Mouse (Mus musculus) heart, adult 2 months (tissue): ENCODE measurements at regions not wholly inside any gene's neighbourhood (a gene's known extent, or its start where the extent isn't known, plus 50 kb on each side); places are given as distances from the start of the nearest gene placed in this dataset.

Experiments used
- DNase-seq, 2 experiments: peaks; one replicate each; pipeline ENCODE4 v3.0.0; 2021
- H3K27ac ChIP-seq: fragments of 200-600 bp; 2 replicates; pipeline ENCODE4 v1.8.1; 2022
- H3K27me3 ChIP-seq: fragments of 200-500 bp; 2 replicates; pipeline ENCODE4 v1.6.1; 2012; ENCODE audit warnings: mild to moderate bottlenecking, low read length, inconsistent platforms, mixed read lengths; ENCODE audit not compliant: control insufficient read depth, insufficient read depth
- H3K36me3 ChIP-seq: fragments of 200-500 bp; 2 replicates; pipeline ENCODE4 v1.6.1; 2012; ENCODE audit warnings: low read length, inconsistent platforms; ENCODE audit not compliant: control insufficient read depth, insufficient read depth
- H3K4me1 ChIP-seq: fragments of 200-500 bp; 2 replicates; pipeline ENCODE4 v1.6.1; 2011; ENCODE audit warnings: low read length; ENCODE audit not compliant: control insufficient read depth, insufficient read depth
- H3K4me3 ChIP-seq: fragments of 200-600 bp; 2 replicates; pipeline ENCODE4 v1.8.1; 2022
- H3K79me2 ChIP-seq: fragments of 200-500 bp; replicated peaks from 2 replicates; pipeline ENCODE4 v1.6.1; 2012; ENCODE audit warnings: mild to moderate bottlenecking, inconsistent platforms, low read length, moderate library complexity, mixed read lengths; ENCODE audit not compliant: control insufficient read depth, insufficient read depth
- H3K9ac ChIP-seq: fragments of 200-500 bp; 2 replicates; pipeline ENCODE4 v1.6.1; 2012; ENCODE audit warnings: low read depth, mild to moderate bottlenecking, control low read depth, inconsistent platforms, low read length, mixed read lengths
- CTCF ChIP-seq: fragments of 200-600 bp; IDR thresholded peaks from 2 replicates; pipeline ENCODE4 v1.8.1; 2022; ENCODE audit warnings: antibody characterized with exemption, mild to moderate bottlenecking, moderate library complexity
- EP300 ChIP-seq: fragments of 200-500 bp; IDR thresholded peaks from 2 replicates; pipeline ENCODE4 v1.6.1; 2011; ENCODE audit warnings: low read depth, low read length, control low read depth; ENCODE audit not compliant: insufficient read depth
- POLR2A ChIP-seq: fragments of 200-500 bp; IDR thresholded peaks from 2 replicates; pipeline ENCODE4 v1.6.1; 2011; ENCODE audit warnings: mild to moderate bottlenecking, low read depth, low read length, control low read depth; ENCODE audit not compliant: insufficient read depth
- WGBS: fragments of 180-500 bp; shearing (Covaris S2); methylation state at CpG from one replicate; pipeline ENCODE4 v1.1.7; 2018; 5-methylcytosine and 5-hydroxymethylcytosine counted together
- intact Hi-C: fragments of 180-260 bp; cut with DNase I; formaldehyde crosslinking; loops from one replicate; pipeline ENCODE4 v1.15.1; 2025

DNA sequence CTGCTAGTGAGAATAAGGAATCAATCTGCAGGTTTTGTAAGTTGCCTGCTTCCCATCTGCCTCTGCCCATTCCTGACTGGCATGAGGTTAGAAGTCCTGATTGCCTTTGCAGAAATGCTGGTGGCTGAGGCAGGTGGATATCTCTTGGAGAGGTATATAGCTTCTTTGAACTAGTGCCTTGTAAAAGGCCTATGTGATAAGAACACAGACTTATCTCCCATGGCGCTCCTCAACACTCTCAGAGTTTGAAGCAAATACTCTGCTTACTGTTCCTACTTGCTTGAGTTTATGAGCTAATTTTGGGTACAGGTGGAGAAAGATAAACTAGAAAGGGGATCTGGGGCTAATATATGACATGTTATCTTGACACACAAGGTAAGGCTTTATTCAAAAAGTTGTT lies 320.0 kb upstream of the Sstr1 start:
- no peaks in the 10 kb centered on the region for H3K79me2 ChIP-seq
- no peaks in the 10 kb centered on the region for H3K27me3 ChIP-seq
- 72% methylated on average over 1 of the region's 1 CpGs for WGBS
- no peak for DNase-seq
- no peak overlapping the region for H3K27ac ChIP-seq
- intact Hi-C loops: no loop called here
- H3K4me1 ChIP-seq: no peaks in the 10 kb centered on the region
- no peaks in the 10 kb centered on the region for H3K36me3 ChIP-seq
- no peak for TF ChIP-seq POLR2A
- TF ChIP-seq EP300: no peak
- no peak for TF ChIP-seq CTCF
- no peak overlapping the region for H3K9ac ChIP-seq
- H3K4me3 ChIP-seq: no peak overlapping the region

- TF ChIP-seq EP300: no peak
- no peak for TF ChIP-seq POLR2A
- TF ChIP-seq CTCF: no peak
- DNase-seq: peak in 1 of 2 experiments; percentile 2
These were observed 313.8 kb upstream of the Sstr1 start for GRCm38 (mm10) chr12:57897751-57898250.

DNA sequence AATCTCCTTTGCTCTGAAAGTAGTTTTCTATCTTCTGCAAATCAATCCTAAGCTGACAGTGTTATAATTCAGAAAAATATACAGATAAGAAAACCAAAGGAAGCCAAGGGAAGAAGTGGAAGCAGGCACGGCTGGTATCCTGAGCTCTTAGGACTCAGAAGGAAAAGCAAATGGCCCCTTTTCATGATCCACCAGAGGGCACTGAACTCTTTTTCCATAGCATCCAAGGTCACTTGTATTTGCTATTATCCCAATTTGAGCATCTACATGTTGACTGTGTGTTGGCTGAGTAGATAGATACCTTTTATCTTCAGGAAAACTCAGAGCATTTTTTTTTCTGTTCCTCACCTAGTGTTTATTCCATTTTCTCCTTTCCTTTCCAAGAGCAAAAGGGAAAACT lies 306.9 kb upstream of the Sstr1 start:
- no peaks in the 10 kb centered on the region for H3K36me3 ChIP-seq
- H3K4me3 ChIP-seq: no peak overlapping the region
- no peaks in the 10 kb centered on the region for H3K27me3 ChIP-seq
- no peaks in the 10 kb centered on the region for H3K4me1 ChIP-seq
- intact Hi-C loops: no loop called here
- TF ChIP-seq POLR2A: no peak
- peak; percentile 49 for TF ChIP-seq CTCF
- no peak for TF ChIP-seq EP300
- no peak overlapping the region for H3K27ac ChIP-seq
- no peak overlapping the region for H3K9ac ChIP-seq
- H3K79me2 ChIP-seq: no peaks in the 10 kb centered on the region
- DNase-seq: no peak
- 42% methylated on average over 1 of the region's 1 CpGs for WGBS

More at GRCm38 (mm10) chr12:57897751-57898250, 313.8 kb upstream of the Sstr1 start:
- no peaks in the 10 kb centered on the region for H3K36me3 ChIP-seq
- H3K79me2 ChIP-seq: no peaks in the 10 kb centered on the region
- intact Hi-C loops: no loop called here
- H3K27me3 ChIP-seq: no peaks in the 10 kb centered on the region
- no peak overlapping the region for H3K4me3 ChIP-seq
- WGBS: 49% methylated on average over 3 of the region's 3 CpGs
- no peak overlapping the region for H3K27ac ChIP-seq
- no peaks in the 10 kb centered on the region for H3K4me1 ChIP-seq
- no peak overlapping the region for H3K9ac ChIP-seq

- Histone ChIP-seq H3K9ac (no peak overlapping the region), H3K27ac (no peak overlapping the region), H3K27me3 (no peaks in the 10 kb centered on the region), H3K79me2 (no peaks in the 10 kb centered on the region), H3K4me1 (no peaks in the 10 kb centered on the region), H3K4me3 (no peak overlapping the region), H3K36me3 (no peaks in the 10 kb centered on the region)
- DNase-seq: no peak
- no peak for TF ChIP-seq EP300
- no peak for TF ChIP-seq CTCF
- no peak for TF ChIP-seq POLR2A
- intact Hi-C loops: no loop called here
- 84% methylated on average over 4 of the region's 4 CpGs for WGBS
These were observed 293.4 kb upstream of the Sstr1 start for GRCm38 (mm10) chr12:57918211-57918610.

- Histone ChIP-seq H3K4me1 (no peaks in the 10 kb centered on the region), H3K79me2 (no peaks in the 10 kb centered on the region), H3K27me3 (no peaks in the 10 kb centered on the region), H3K9ac (no peak overlapping the region), H3K27ac (no peak overlapping the region), H3K4me3 (no peak overlapping the region), H3K36me3 (no peaks in the 10 kb centered on the region)
- 24% methylated on average over 1 of the region's 1 CpGs for WGBS
- no peak for TF ChIP-seq EP300
- no peak for TF ChIP-seq CTCF
- TF ChIP-seq POLR2A: no peak
- no peak for DNase-seq
- intact Hi-C loops: no loop called here
These were observed 289.5 kb upstream of the Sstr1 start for GRCm38 (mm10) chr12:57922031-57922430.

GRCm38 (mm10) chr12:57924422-57924821 lies 287.1 kb upstream of the Sstr1 start:
- Histone ChIP-seq H3K27ac (no peak overlapping the region), H3K9ac (no peak overlapping the region), H3K4me1 (no peaks in the 10 kb centered on the region), H3K79me2 (no peaks in the 10 kb centered on the region), H3K36me3 (no peaks in the 10 kb centered on the region), H3K27me3 (no peaks in the 10 kb centered on the region), H3K4me3 (no peak overlapping the region)
- TF ChIP-seq EP300 (no peak), CTCF (no peak), POLR2A (no peak)
- intact Hi-C loops: no loop called here
- WGBS: 54% methylated on average over 2 of the region's 2 CpGs
- DNase-seq: no peak
